Mouse (Mus musculus) bone marrow macrophage, adult 2 months (primary cell): ENCODE data around the gene Slc8b1. TPM values are rescaled to one million over a fixed set of nuclear protein-coding genes. Genes with fewer than 3 reads are reported as not detected.

Experiments used
- H3K27ac ChIP-seq: 2 replicates; pipeline ENCODE4 v1.5.1; 2012; ENCODE audit warnings: low read depth, low read length; ENCODE audit not compliant: insufficient read depth
- H3K4me1 ChIP-seq: 2 replicates; pipeline ENCODE4 v1.6.1; 2012; ENCODE audit warnings: low read length; ENCODE audit not compliant: control insufficient read depth, insufficient read depth
- H3K4me3 ChIP-seq: 2 replicates; pipeline ENCODE4 v1.5.1; 2012; ENCODE audit warnings: mild to moderate bottlenecking, low read length, moderate library complexity; ENCODE audit not compliant: insufficient read depth
- CTCF ChIP-seq: IDR thresholded peaks from 2 replicates; pipeline ENCODE4 v1.5.1; 2012; ENCODE audit warnings: low read depth, mild to moderate bottlenecking, low read length, moderate library complexity
- POLR2A ChIP-seq: IDR thresholded peaks from 2 replicates; pipeline ENCODE4 v1.6.1; 2012; ENCODE audit warnings: mild to moderate bottlenecking, low read depth, low read length, borderline replicate concordance
- polyA plus RNA-seq: library from polyadenylated mRNA; stranded (reverse); fragments of >200 nt; gene quantifications from 2 replicates; pipeline ENCODE4 v1.2.4, GENCODE M21; 2012; ENCODE audit not compliant: missing spikeins, insufficient read depth, insufficient read length

Gene Slc8b1
- polyA plus RNA-seq: 73.1 and 79.4 TPM in 2 replicates

DNA sequence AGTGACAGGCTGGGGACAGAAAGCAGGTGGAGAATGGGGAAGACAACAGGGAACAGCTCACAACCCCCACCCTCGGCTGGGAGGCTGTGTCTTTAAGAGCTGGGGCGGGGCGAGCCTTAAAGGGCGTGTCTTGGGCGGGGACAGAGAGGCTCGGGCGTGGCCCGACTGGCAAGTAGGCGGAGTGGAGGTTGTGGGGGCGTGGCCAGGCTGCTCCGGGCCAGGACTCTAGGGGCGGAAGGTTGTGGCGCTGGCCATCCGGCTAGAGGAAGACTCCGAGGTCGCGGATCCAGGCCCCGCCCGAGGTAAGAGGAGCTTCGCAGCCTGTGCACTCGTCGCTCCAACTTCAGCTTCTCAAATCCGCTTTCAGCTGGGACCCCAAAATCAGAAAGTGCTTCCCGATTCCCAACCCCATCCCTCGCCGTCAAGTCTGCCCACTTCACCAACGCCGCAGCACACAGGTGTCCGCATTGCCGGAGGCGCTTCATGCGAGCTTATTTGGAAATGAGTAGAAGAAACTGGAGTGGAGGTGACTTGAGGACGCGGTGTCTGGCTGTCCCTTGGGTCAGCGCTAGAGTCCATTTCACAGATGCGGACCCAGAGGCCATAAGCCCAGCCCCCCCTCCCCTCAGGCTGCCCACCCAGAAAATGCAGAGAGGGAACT is at the start of gene Slc8b1:
Gene Slc8b1, plus strand, starts transcription at position 187 of the 661 bp plus-strand sequence.
- Histone ChIP-seq H3K27ac (peak within 1 kb of the TSS; percentile 88), H3K4me3 (peak within 1 kb of the TSS; percentile 90), H3K4me1 (peaks cover 45% of the 10 kb centered on the region)
- no peak for TF ChIP-seq POLR2A
- no peak for TF ChIP-seq CTCF

DNA sequence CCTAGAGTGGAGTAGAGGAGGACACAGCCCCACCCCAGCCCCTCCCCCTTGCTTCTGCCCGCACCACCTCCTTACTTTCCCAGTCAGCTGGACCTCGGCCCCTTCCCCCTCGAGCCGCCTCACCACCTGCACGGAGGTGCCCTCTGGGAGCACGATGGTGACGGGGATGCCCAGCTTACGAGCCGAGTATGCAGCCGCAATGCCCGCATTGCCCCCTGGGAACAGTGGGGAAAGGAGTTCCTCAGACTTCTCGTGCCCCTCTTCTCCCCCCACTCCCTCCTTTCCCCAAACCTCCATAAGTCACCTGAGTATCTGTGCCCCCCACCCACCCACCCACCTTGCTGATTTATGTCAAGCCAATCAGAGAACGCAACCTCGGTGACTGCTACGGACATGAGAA is 49.1 kb upstream of the Slc8b1 start:
- no peaks in the 10 kb centered on the region for H3K4me1 ChIP-seq
- no peak overlapping the region for H3K27ac ChIP-seq
- no peak for TF ChIP-seq POLR2A
- no peak for TF ChIP-seq CTCF
- H3K4me3 ChIP-seq: no peak overlapping the region

DNA sequence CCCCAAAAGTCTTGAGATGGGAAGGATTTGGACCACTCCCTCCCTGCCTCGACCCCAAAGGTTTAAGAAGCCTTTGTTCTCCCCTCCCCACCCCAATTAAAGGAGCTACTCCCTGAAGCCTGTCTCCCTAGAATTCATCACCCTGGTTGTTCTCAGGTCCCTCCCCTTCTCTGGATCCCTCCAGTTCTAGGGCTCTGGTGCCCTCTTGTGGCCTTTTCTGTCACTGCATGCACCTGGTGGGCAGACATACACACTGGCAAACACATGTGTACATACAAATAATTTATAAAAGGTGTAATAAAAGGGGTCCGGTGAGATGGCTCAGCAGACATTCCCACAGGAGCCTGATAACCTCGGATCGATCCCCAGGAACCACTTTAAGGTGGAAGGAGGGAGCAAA is 46.6 kb upstream of the Slc8b1 start:
- Histone ChIP-seq H3K4me1 (no peaks in the 10 kb centered on the region), H3K27ac (no peak overlapping the region), H3K4me3 (no peak overlapping the region)
- peak; percentile 43; the same call in 1 of the 2 replicates for TF ChIP-seq CTCF
- no peak for TF ChIP-seq POLR2A

DNA sequence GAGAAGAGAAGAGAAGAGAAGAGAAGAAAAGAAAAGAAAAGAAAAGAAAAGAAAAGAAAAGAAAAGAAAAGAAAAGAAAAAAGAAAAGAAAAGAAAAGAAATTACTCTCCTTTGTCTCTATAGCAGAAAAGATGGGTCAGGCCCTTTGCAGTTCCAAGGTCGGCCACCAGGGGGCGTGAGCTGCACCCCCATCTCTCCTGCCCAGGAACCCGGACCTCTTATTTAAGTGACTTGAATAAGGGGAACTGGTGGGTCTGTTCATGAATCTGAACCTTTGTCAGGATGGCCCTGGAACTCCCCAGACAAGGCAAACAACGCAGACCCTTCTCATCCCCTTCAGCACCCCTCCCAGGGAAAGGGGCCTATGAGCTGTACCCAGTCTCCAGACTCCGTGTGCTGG is 45.9 kb upstream of the Slc8b1 start:
- Histone ChIP-seq H3K4me3 (no peak overlapping the region), H3K27ac (no peak overlapping the region), H3K4me1 (no peaks in the 10 kb centered on the region)
- TF ChIP-seq CTCF (peak; percentile 91), POLR2A (no peak)

DNA sequence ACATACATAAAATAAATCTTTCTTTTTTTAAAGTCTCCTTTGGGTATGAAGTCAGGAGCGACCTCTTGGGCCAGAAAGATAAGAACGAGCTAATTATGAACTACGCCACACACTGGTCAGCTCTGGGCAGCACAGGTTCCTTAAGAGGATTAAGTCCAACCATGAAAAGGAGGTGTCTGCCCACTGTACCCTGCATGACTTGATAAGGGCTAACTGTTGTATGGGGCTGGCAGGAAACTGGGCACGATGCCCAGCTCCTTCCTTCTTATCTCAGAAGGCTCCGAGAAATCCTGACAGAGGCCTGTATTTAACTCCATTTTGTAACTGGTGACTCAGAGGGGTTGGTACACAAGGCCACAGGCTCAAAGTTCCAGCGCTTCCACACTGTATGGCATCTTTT is 45.1 kb upstream of the Slc8b1 start:
- no peak overlapping the region for H3K4me3 ChIP-seq
- TF ChIP-seq CTCF (no peak), POLR2A (no peak)

DNA sequence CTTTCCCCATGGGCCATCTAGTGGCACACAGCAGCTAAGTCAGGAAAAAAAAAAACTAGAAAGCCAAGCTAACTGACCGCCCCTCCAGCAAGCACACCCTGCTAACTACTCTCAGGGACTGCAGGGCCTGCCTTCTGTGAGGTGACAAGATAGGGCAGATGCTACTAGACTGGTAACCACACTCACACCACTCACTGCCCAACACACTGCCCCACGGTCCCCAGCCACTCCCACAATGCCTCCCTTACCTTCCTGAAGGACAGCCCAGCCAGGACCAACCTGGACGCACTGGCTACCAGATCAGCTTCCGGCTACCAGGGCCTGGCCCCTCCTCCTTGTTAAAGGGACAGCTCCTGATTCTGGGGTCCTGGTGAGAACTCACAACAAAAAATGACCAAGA is 43.9 kb upstream of the Slc8b1 start:
- H3K4me3 ChIP-seq: peak overlapping the region; percentile 40
- no peak overlapping the region for H3K27ac ChIP-seq
- TF ChIP-seq POLR2A (no peak), CTCF (no peak)
- H3K4me1 ChIP-seq: no peaks in the 10 kb centered on the region

More for the DNA sequence above, 45.1 kb upstream of the Slc8b1 start:
- Histone ChIP-seq H3K4me1 (no peaks in the 10 kb centered on the region), H3K27ac (no peak overlapping the region)

DNA sequence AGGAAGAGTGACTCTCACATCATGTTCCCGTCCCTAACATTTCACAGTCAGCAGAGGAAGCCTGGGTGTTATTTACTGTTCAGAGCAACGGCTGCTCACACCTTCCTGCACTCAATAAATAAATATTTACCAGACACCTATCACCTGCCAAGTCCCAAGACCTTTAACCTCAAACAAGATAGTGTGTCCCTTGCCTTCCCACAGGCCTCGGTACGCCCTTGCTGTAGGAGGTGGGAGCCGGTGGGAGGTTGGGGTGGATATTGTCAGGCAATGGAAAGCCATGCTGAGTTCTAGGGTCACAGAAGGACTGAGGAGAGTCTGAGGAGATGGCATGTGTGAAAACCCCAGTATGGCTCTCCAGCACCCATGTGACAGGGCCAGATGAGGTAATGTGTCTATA is 42.6 kb upstream of the Slc8b1 start:
- no peak for TF ChIP-seq CTCF
- H3K4me1 ChIP-seq: no peaks in the 10 kb centered on the region
- H3K4me3 ChIP-seq: no peak overlapping the region
- no peak overlapping the region for H3K27ac ChIP-seq

DNA sequence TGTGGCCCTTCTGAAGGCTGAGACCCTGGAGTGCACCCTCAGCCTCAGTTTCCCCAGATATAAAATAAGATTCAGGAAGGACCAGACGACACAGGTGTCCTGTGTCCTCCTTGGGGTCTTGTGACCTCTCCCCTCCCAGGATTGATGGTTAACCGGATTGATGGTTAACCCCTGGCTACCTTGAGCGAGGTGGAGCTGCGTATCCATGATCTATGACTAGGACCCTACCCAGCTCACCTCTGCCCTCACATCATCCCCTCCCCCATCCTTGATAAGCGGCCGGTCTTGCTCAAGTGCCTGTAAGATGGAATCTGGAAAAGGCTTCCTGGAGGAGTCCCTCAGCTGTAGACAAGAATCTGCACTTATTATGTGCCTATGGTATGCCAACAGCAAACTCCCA is 42.1 kb upstream of the Slc8b1 start:
- TF ChIP-seq CTCF (no peak), POLR2A (no peak)
- H3K4me1 ChIP-seq: no peaks in the 10 kb centered on the region
- H3K27ac ChIP-seq: no peak overlapping the region
- H3K4me3 ChIP-seq: no peak overlapping the region

DNA sequence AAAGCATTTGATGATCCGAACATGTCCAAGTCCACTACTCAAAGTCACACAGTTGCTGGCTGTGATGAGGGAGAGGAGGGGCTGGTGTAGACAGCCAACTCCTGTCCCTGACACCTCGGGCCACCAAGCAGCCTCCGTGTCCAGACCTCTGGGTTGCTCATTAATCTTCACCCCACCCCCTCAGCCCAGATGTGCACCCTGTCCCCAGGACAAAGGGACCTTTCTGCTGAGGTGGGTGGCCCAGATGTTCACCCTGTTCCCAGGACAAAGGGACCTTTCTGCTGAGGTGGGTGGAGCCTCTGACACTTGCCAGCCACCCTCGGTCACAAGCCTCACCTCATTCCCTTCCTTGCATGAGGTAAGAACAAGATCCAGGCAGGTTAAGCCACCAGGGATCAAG is 39.4 kb upstream of the Slc8b1 start:
- H3K4me3 ChIP-seq: no peak overlapping the region
- no peaks in the 10 kb centered on the region for H3K4me1 ChIP-seq
- H3K27ac ChIP-seq: no peak overlapping the region
- no peak for TF ChIP-seq POLR2A
- TF ChIP-seq CTCF: no peak

DNA sequence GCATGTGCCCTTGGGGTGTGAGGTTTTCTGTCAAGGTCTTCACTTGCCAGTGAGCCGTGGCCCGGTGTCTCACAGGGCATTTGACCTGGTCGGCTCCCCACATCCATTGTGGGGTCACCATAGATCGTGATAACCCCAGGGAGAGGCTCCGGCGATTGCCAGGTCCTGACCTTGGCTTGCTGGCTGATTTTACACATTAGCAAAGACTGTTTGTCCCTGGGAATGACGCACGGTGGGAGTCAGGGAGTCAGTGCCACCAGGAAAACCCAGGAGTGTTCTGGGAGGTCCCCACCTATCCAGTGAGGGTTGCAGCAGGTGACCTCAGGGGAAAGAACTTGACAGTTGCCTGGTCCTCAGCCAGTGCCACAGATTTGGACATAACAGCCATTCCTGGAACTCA is 38.2 kb upstream of the Slc8b1 start, which contains the start of gene Sdsl:
Gene Sdsl, minus strand, starts transcription at position 41 of the 400 bp plus-strand sequence.
- Histone ChIP-seq H3K4me3 (no peak within 1 kb of the TSS), H3K4me1 (no peaks in the 10 kb centered on the region), H3K27ac (no peak within 1 kb of the TSS)
- no peak for TF ChIP-seq CTCF
- no peak for TF ChIP-seq POLR2A
